Mouse (Mus musculus): ENCODE results near the gene Slc44a3. TPM values are rescaled to one million over a fixed set of nuclear protein-coding genes. Genes with fewer than 3 reads are reported as not detected.

Slc44a3 gene
- polyA plus RNA-seq, 1 experiment from 2014 or later = 1.1 TPM

- Histone ChIP-seq H3K27ac (no peak overlapping the region), H3K4me1 (replicated peaks; ENCODE audit: control insufficient read depth, insufficient read depth, low read length) (peaks cover 3% of the 10 kb centered on the region; the same call in 1 of the 2 replicates), H3K27me3 (ENCODE audit: control insufficient read depth, insufficient read depth, low read length) (no peaks in the 10 kb centered on the region), H3K4me3 (replicated peaks; ENCODE audit: low read length) (no peak overlapping the region), H3K9ac (no peak overlapping the region), H3K36me3 (replicated peaks; ENCODE audit: control insufficient read depth, insufficient read depth) (no peaks in the 10 kb centered on the region), H3K9me3 (ENCODE audit: control insufficient read depth, low read length) (no peaks in the 10 kb centered on the region), H3K4me2 (replicated peaks) (no peak overlapping the region)
- DNase-seq (ENCODE audit: low spot score) (no peak), ATAC-seq (ENCODE audit: low FRiP score) (no peak)
- WGBS = 71% methylated on average over 3 of the region's 3 CpGs
These were observed 57.5 kb downstream of the Slc44a3 start for GRCm38 (mm10) chr3:121474738-121475137.

GRCm38 (mm10) chr3:121471703-121472102 is 60.5 kb downstream of the Slc44a3 start:
- ATAC-seq (ENCODE audit: low FRiP score) (no peak), DNase-seq (ENCODE audit: low spot score) (no peak)
- H3K27ac ChIP-seq = no peak overlapping the region
- no peaks in the 10 kb centered on the region for H3K9me3 ChIP-seq (ENCODE audit: control insufficient read depth, low read length)
- no peak overlapping the region for H3K9ac ChIP-seq
- H3K27me3 ChIP-seq (ENCODE audit: control insufficient read depth, insufficient read depth, low read length) = no peaks in the 10 kb centered on the region
- H3K4me2 ChIP-seq (replicated peaks) = no peak overlapping the region
- 67% methylated on average over 11 of the region's 11 CpGs for WGBS
- H3K36me3 ChIP-seq (replicated peaks; ENCODE audit: control insufficient read depth, insufficient read depth) = no peaks in the 10 kb centered on the region
- no peak overlapping the region for H3K4me3 ChIP-seq (replicated peaks; ENCODE audit: low read length)
- peaks cover 8% of the 10 kb centered on the region for H3K4me1 ChIP-seq (replicated peaks; ENCODE audit: control insufficient read depth, insufficient read depth, low read length)

GRCm38 (mm10) chr3:121469185-121469975 is 62.8 kb downstream of the Slc44a3 start:
- H3K4me2 ChIP-seq (replicated peaks) = peak overlapping the region; percentile 15; the same call in 1 of the 2 replicates
- H3K27ac ChIP-seq = peak overlapping the region; percentile 67
- H3K4me1 ChIP-seq (replicated peaks; ENCODE audit: control insufficient read depth, insufficient read depth, low read length) = peaks cover 8% of the 10 kb centered on the region
- H3K9me3 ChIP-seq (ENCODE audit: control insufficient read depth, low read length) = no peaks in the 10 kb centered on the region
- DNase-seq (ENCODE audit: low spot score) = peak; percentile 35
- no peaks in the 10 kb centered on the region for H3K27me3 ChIP-seq (ENCODE audit: control insufficient read depth, insufficient read depth, low read length)
- ATAC-seq (ENCODE audit: low FRiP score) = peak; percentile 84
- H3K9ac ChIP-seq = no peak overlapping the region
- no peak overlapping the region for H3K4me3 ChIP-seq (replicated peaks; ENCODE audit: low read length)
- WGBS = 7% methylated on average over 12 of the region's 13 CpGs
- H3K36me3 ChIP-seq (replicated peaks; ENCODE audit: control insufficient read depth, insufficient read depth) = no peaks in the 10 kb centered on the region

- Histone ChIP-seq H3K36me3 (replicated peaks; ENCODE audit: control insufficient read depth, insufficient read depth) (no peaks in the 10 kb centered on the region), H3K9ac (no peak overlapping the region), H3K4me1 (replicated peaks; ENCODE audit: control insufficient read depth, insufficient read depth, low read length) (peaks cover 8% of the 10 kb centered on the region), H3K9me3 (ENCODE audit: control insufficient read depth, low read length) (no peaks in the 10 kb centered on the region), H3K4me2 (replicated peaks) (no peak overlapping the region), H3K27ac (no peak overlapping the region), H3K4me3 (replicated peaks; ENCODE audit: low read length) (no peak overlapping the region), H3K27me3 (ENCODE audit: control insufficient read depth, insufficient read depth, low read length) (no peaks in the 10 kb centered on the region)
- ATAC-seq (ENCODE audit: low FRiP score) (no peak), DNase-seq (ENCODE audit: low spot score) (no peak)
- 11% methylated on average over 1 of the region's 2 CpGs for WGBS
These were observed 64.1 kb downstream of the Slc44a3 start for GRCm38 (mm10) chr3:121468136-121468535.

- Histone ChIP-seq H3K4me2 (replicated peaks) (no peak overlapping the region), H3K9me3 (ENCODE audit: control insufficient read depth, low read length) (no peaks in the 10 kb centered on the region), H3K4me1 (replicated peaks; ENCODE audit: control insufficient read depth, insufficient read depth, low read length) (peaks cover 8% of the 10 kb centered on the region), H3K27ac (no peak overlapping the region), H3K27me3 (ENCODE audit: control insufficient read depth, insufficient read depth, low read length) (no peaks in the 10 kb centered on the region), H3K9ac (no peak overlapping the region), H3K36me3 (replicated peaks; ENCODE audit: control insufficient read depth, insufficient read depth) (no peaks in the 10 kb centered on the region), H3K4me3 (replicated peaks; ENCODE audit: low read length) (no peak overlapping the region)
- 81% methylated on average over 10 of the region's 10 CpGs for WGBS
- ATAC-seq (ENCODE audit: low FRiP score) (no peak), DNase-seq (ENCODE audit: low spot score) (no peak)
These were observed 65.1 kb downstream of the Slc44a3 start for GRCm38 (mm10) chr3:121467094-121467552.

GRCm38 (mm10) chr3:121465795-121466194 is 66.4 kb downstream of the Slc44a3 start:
- peaks cover 8% of the 10 kb centered on the region for H3K4me1 ChIP-seq (replicated peaks; ENCODE audit: control insufficient read depth, insufficient read depth, low read length)
- H3K9ac ChIP-seq = no peak overlapping the region
- 58% methylated on average over 10 of the region's 10 CpGs for WGBS
- no peak overlapping the region for H3K4me3 ChIP-seq (replicated peaks; ENCODE audit: low read length)
- DNase-seq (ENCODE audit: low spot score) = no peak
- H3K9me3 ChIP-seq (ENCODE audit: control insufficient read depth, low read length) = no peaks in the 10 kb centered on the region
- no peak overlapping the region for H3K4me2 ChIP-seq (replicated peaks)
- 0 out of 2 replicates have a peak, but pooled peaks cover 1% of the 10 kb centered on the region for H3K36me3 ChIP-seq (replicated peaks; ENCODE audit: control insufficient read depth, insufficient read depth)
- no peak for ATAC-seq (ENCODE audit: low FRiP score)
- no peak overlapping the region for H3K27ac ChIP-seq
- no peaks in the 10 kb centered on the region for H3K27me3 ChIP-seq (ENCODE audit: control insufficient read depth, insufficient read depth, low read length)

- WGBS = 31% methylated on average over 7 of the region's 7 CpGs
- ATAC-seq (ENCODE audit: low FRiP score) = no peak
- DNase-seq (ENCODE audit: low spot score) = peak; percentile 52
These were observed 67.4 kb downstream of the Slc44a3 start for GRCm38 (mm10) chr3:121464733-121465305.

GRCm38 (mm10) chr3:121462782-121463181 is 69.4 kb downstream of the Slc44a3 start:
- H3K27ac ChIP-seq = no peak overlapping the region
- H3K4me3 ChIP-seq (replicated peaks; ENCODE audit: low read length) = no peak overlapping the region
- H3K9me3 ChIP-seq (ENCODE audit: control insufficient read depth, low read length) = no peaks in the 10 kb centered on the region
- H3K4me2 ChIP-seq (replicated peaks) = no peak overlapping the region
- no peaks in the 10 kb centered on the region for H3K4me1 ChIP-seq (replicated peaks; ENCODE audit: control insufficient read depth, insufficient read depth, low read length)
- DNase-seq (ENCODE audit: low spot score) (no peak), ATAC-seq (ENCODE audit: low FRiP score) (no peak)
- no peak overlapping the region for H3K9ac ChIP-seq
- peaks cover 17% of the 10 kb centered on the region for H3K36me3 ChIP-seq (replicated peaks; ENCODE audit: control insufficient read depth, insufficient read depth)
- WGBS = 91% methylated on average over 3 of the region's 3 CpGs
- no peaks in the 10 kb centered on the region for H3K27me3 ChIP-seq (ENCODE audit: control insufficient read depth, insufficient read depth, low read length)

More at GRCm38 (mm10) chr3:121464733-121465305, 67.4 kb downstream of the Slc44a3 start:
- Histone ChIP-seq H3K36me3 (replicated peaks; ENCODE audit: control insufficient read depth, insufficient read depth) (0 out of 2 replicates have a peak, but pooled peaks cover 6% of the 10 kb centered on the region), H3K27ac (peak overlapping the region; percentile 66), H3K9me3 (ENCODE audit: control insufficient read depth, low read length) (no peaks in the 10 kb centered on the region), H3K4me3 (replicated peaks; ENCODE audit: low read length) (no peak overlapping the region), H3K9ac (no peak overlapping the region), H3K4me1 (replicated peaks; ENCODE audit: control insufficient read depth, insufficient read depth, low read length) (peaks cover 8% of the 10 kb centered on the region), H3K4me2 (replicated peaks) (no peak overlapping the region), H3K27me3 (ENCODE audit: control insufficient read depth, insufficient read depth, low read length) (no peaks in the 10 kb centered on the region)

GRCm38 (mm10) chr3:121461477-121461876 is 70.7 kb downstream of the Slc44a3 start:
- WGBS = 90% methylated on average over 13 of the region's 13 CpGs

More at GRCm38 (mm10) chr3:121461477-121461876, 70.7 kb downstream of the Slc44a3 start:
- Histone ChIP-seq H3K9ac (no peak overlapping the region), H3K9me3 (ENCODE audit: control insufficient read depth, low read length) (no peaks in the 10 kb centered on the region), H3K4me1 (replicated peaks; ENCODE audit: control insufficient read depth, insufficient read depth, low read length) (no peaks in the 10 kb centered on the region), H3K4me3 (replicated peaks; ENCODE audit: low read length) (no peak overlapping the region), H3K27ac (no peak overlapping the region), H3K27me3 (ENCODE audit: control insufficient read depth, insufficient read depth, low read length) (no peaks in the 10 kb centered on the region), H3K4me2 (replicated peaks) (no peak overlapping the region), H3K36me3 (replicated peaks; ENCODE audit: control insufficient read depth, insufficient read depth) (peaks cover 30% of the 10 kb centered on the region)
- DNase-seq (ENCODE audit: low spot score) = no peak
- ATAC-seq (ENCODE audit: low FRiP score) = no peak
